Mouse (Mus musculus) ES-Bruce4 (cell line): ENCODE data around the gene Syt1.

Source experiments
- CTCF ChIP-seq: IDR thresholded peaks from one replicate; pipeline ENCODE4 v1.8.1; 2011; ENCODE audit warnings: low read depth, low read length
- EP300 ChIP-seq: IDR thresholded peaks from 2 replicates; pipeline ENCODE4 v1.6.1; 2011; ENCODE audit warnings: low read depth, low read length; ENCODE audit not compliant: insufficient read depth
- POLR2A ChIP-seq: IDR thresholded peaks from one replicate; pipeline ENCODE4 v1.8.1; 2011; ENCODE audit warnings: low read length; ENCODE audit not compliant: insufficient read depth

- TF ChIP-seq CTCF (no peak), POLR2A (no peak), EP300 (no peak)
These were observed 482.4 kb downstream of the Syt1 start for GRCm38 (mm10) chr10:108528338-108528737.
